Mouse (Mus musculus): ENCODE measurements around the gene Ap4m1. TPM values are rescaled to one million over a fixed set of nuclear protein-coding genes. Genes with fewer than 3 reads are reported as not detected.

The Ap4m1 gene
- total and polyA plus RNA-seq, 2 experiments from 2014 or later: 16.4 to 57.0 TPM

DNA sequence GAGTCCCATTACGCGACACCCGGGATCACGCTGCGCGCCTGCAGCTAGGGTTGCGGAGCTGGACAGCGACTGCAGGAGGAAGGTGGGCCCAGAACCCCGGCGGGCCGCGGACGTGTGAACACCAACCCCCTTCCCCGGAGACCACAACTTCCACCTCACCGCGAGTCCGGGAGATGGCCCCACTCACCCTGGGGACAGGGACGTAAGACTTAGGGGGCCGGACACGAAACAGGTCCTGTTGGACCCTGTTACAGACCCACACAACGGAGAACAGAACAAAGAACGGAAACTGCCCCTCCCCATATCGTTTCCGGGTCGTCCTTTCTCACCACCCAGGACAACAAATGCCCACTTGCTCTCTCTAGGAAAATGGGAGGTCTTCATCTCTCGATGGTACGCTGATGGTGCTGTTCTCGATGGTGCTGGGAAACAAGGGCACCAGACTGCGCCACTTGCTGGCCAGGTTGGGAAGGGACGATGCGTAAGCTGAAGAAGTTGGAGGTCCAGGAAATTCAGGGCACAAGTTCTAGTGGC, 16.3 kb upstream of the Ap4m1 start, which contains the start of gene Zfp113:
Zfp113 (minus strand) TSS at position 302 of the 534 bp plus-strand sequence.
- ATAC-seq: peak; percentile 99
- peak within 1 kb of the TSS; percentile 97 for H3K9ac ChIP-seq
- peak within 1 kb of the TSS; percentile 97 for H3K27ac ChIP-seq (ENCODE audit: low read depth, low read length)
- H3K4me3 ChIP-seq (ENCODE audit: low read depth, low read length): peak within 1 kb of the TSS; percentile 65
- peak; percentile 92 for TF ChIP-seq CTCF (IDR thresholded peaks at IDR 0.05; ENCODE audit: low read depth)
- H3K36me3 ChIP-seq (ENCODE audit: insufficient read depth): peaks cover 5% of the 10 kb centered on the region
- under 1% methylated on average over 31 of the region's 31 CpGs for WGBS
- H3K4me2 ChIP-seq (ENCODE audit: low read depth): peak within 1 kb of the TSS; percentile 69
- no peaks in the 10 kb centered on the region for H3K9me3 ChIP-seq (ENCODE audit: low read length)
- peak; percentile 94 for DNase-seq
- H3K27me3 ChIP-seq (ENCODE audit: insufficient read depth, low read length): no peaks in the 10 kb centered on the region
- H3K4me1 ChIP-seq (ENCODE audit: insufficient read depth): peaks cover 8% of the 10 kb centered on the region; the same call in 1 of the 2 replicates

- 62% methylated on average over 7 of the region's 7 CpGs for WGBS
- peaks cover 29% of the 10 kb centered on the region for H3K36me3 ChIP-seq (ENCODE audit: insufficient read depth)
- H3K4me2 ChIP-seq (ENCODE audit: low read depth): peak overlapping the region; percentile 65
- H3K9ac ChIP-seq: peak overlapping the region; percentile 69
- peak overlapping the region; percentile 57 for H3K4me3 ChIP-seq (ENCODE audit: low read depth, low read length)
- no peaks in the 10 kb centered on the region for H3K27me3 ChIP-seq (ENCODE audit: insufficient read depth, low read length)
- peak overlapping the region; percentile 66 for H3K27ac ChIP-seq (ENCODE audit: low read depth, low read length)
- ATAC-seq: no peak
- peaks cover 7% of the 10 kb centered on the region; the same call in 1 of the 2 replicates for H3K4me1 ChIP-seq (ENCODE audit: insufficient read depth)
- TF ChIP-seq CTCF (IDR thresholded peaks at IDR 0.05; ENCODE audit: low read depth): no peak
- DNase-seq: no peak
- no peaks in the 10 kb centered on the region for H3K9me3 ChIP-seq (ENCODE audit: low read length)
These were observed 11.5 kb upstream of the Ap4m1 start for GRCm38 (mm10) chr5:138160224-138160762.

DNA sequence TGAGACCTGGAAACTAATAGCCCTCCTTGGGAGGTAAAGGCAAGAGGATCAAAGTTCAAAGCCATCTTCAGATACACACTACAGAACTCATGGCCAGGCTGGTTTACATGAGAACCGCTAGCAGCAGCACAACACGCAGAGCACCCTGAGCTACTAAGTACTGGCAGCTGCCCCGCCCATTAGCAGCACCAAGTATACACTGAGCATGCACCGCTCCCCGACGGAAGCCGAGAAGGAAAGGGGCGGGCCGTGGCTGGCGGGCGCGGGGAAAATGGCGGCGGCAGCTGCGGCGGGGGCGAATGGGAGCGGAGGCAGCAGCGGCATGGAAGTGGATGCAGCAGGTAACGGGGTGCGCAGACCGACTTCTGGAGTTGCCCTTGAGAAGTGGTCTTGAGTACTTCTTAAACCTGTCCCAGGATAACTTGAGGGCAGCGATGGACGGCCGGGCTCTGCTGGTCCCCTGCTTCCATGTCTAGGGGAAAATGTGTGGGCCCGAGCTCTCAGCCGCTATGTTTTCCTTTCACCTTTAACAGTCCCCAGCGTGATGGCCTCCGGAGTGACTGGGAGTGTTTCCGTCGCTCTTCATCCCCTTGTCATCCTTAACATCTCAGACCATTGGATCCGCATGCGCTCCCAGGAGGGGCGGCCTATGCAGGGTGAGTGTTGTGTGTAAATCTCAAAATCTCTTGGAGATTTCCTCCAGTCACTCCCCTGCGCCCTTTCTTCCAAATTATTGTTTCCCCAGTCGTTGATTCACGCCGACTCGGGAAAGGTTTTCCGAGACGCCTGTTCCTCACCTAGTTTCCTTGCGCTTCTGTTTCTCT, 10.7 kb upstream of the Ap4m1 start, which contains the start of gene Cops6:
Cops6 (plus strand) TSS at position 230 of the 824 bp plus-strand sequence.
- ATAC-seq (peak; percentile 99), DNase-seq (peak; percentile 95)
- H3K27ac ChIP-seq (ENCODE audit: low read depth, low read length): peak within 1 kb of the TSS; percentile 66
- H3K36me3 ChIP-seq (ENCODE audit: insufficient read depth): peaks cover 36% of the 10 kb centered on the region
- H3K4me2 ChIP-seq (ENCODE audit: low read depth): peak within 1 kb of the TSS; percentile 65
- peak within 1 kb of the TSS; percentile 69 for H3K9ac ChIP-seq
- H3K9me3 ChIP-seq (ENCODE audit: low read length): no peaks in the 10 kb centered on the region
- H3K4me1 ChIP-seq (ENCODE audit: insufficient read depth): peaks cover 7% of the 10 kb centered on the region; the same call in 1 of the 2 replicates
- under 1% methylated on average over 42 of the region's 42 CpGs for WGBS
- peak within 1 kb of the TSS; percentile 57 for H3K4me3 ChIP-seq (ENCODE audit: low read depth, low read length)
- TF ChIP-seq CTCF (IDR thresholded peaks at IDR 0.05; ENCODE audit: low read depth): peak; percentile 19; the same call in 1 of the 2 replicates
- no peaks in the 10 kb centered on the region for H3K27me3 ChIP-seq (ENCODE audit: insufficient read depth, low read length)

- H3K4me3 ChIP-seq (ENCODE audit: low read depth, low read length): no peak overlapping the region
- no peak overlapping the region for H3K4me2 ChIP-seq (ENCODE audit: low read depth)
- no peak overlapping the region for H3K27ac ChIP-seq (ENCODE audit: low read depth, low read length)
- no peaks in the 10 kb centered on the region for H3K9me3 ChIP-seq (ENCODE audit: low read length)
- H3K27me3 ChIP-seq (ENCODE audit: insufficient read depth, low read length): no peaks in the 10 kb centered on the region
- H3K4me1 ChIP-seq (ENCODE audit: insufficient read depth): peaks cover 7% of the 10 kb centered on the region; the same call in 1 of the 2 replicates
- peaks cover 56% of the 10 kb centered on the region for H3K36me3 ChIP-seq (ENCODE audit: insufficient read depth)
- no peak overlapping the region for H3K9ac ChIP-seq
- ATAC-seq: no peak
- WGBS: 64% methylated on average over 6 of the region's 6 CpGs
- no peak for TF ChIP-seq CTCF (IDR thresholded peaks at IDR 0.05; ENCODE audit: low read depth)
- no peak for DNase-seq
These were observed 8.8 kb upstream of the Ap4m1 start for GRCm38 (mm10) chr5:138163046-138163445.

DNA sequence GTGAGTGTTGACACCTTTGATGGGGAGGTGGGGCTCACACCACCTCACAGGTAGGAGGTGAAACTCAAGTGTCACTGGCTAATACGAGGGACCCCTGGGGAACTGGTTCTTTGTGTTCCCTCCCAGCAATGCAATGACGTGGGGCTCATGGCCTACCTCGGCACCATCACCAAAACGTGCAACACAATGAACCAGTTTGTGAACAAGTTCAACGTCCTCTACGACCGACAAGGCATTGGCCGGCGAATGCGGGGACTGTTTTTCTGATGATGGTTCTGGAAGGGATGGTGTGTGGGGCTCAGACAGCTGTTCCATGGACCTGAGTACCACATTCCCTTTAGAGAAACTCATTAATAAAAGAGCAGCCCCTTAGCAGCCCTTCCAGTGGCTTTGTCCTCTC, 8.2 kb upstream of the Ap4m1 start:
- Histone ChIP-seq H3K27ac (ENCODE audit: low read depth, low read length) (no peak overlapping the region), H3K27me3 (ENCODE audit: insufficient read depth, low read length) (no peaks in the 10 kb centered on the region), H3K36me3 (ENCODE audit: insufficient read depth) (peaks cover 60% of the 10 kb centered on the region), H3K9ac (no peak overlapping the region), H3K9me3 (ENCODE audit: low read length) (no peaks in the 10 kb centered on the region), H3K4me2 (ENCODE audit: low read depth) (no peak overlapping the region), H3K4me1 (ENCODE audit: insufficient read depth) (peaks cover 7% of the 10 kb centered on the region; the same call in 1 of the 2 replicates), H3K4me3 (ENCODE audit: low read depth, low read length) (no peak overlapping the region)
- DNase-seq (no peak), ATAC-seq (no peak)
- WGBS: 57% methylated on average over 10 of the region's 10 CpGs
- TF ChIP-seq CTCF (IDR thresholded peaks at IDR 0.05; ENCODE audit: low read depth): no peak

DNA sequence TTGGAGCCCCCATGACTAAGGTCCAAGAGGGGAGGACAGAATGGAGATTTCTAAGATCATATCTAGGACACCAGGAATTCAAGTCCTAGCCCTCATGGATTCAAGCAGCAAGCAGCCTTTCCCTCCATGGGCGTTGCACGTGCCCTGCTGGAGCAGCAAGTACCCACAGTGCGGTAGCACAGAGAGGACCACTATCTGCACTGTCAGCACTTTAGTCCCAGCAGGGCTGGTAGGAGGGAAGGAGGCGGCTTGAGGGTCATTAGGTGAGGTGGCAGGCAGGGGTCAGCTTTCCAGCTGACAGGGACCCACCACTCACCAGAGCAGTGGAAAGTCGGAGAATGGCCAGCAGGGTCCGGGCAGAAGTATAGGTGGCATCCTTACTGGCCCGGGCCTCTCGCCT, 6.2 kb upstream of the Ap4m1 start:
- Histone ChIP-seq H3K4me2 (ENCODE audit: low read depth) (no peak overlapping the region), H3K9me3 (ENCODE audit: low read length) (no peaks in the 10 kb centered on the region), H3K27ac (ENCODE audit: low read depth, low read length) (no peak overlapping the region), H3K9ac (no peak overlapping the region), H3K27me3 (ENCODE audit: insufficient read depth, low read length) (no peaks in the 10 kb centered on the region), H3K4me1 (ENCODE audit: insufficient read depth) (peaks cover 12% of the 10 kb centered on the region; the same call in 1 of the 2 replicates), H3K36me3 (ENCODE audit: insufficient read depth) (peaks cover 60% of the 10 kb centered on the region), H3K4me3 (ENCODE audit: low read depth, low read length) (no peak overlapping the region)
- 78% methylated on average over 8 of the region's 8 CpGs for WGBS
- ATAC-seq (no peak), DNase-seq (no peak)
- TF ChIP-seq CTCF (IDR thresholded peaks at IDR 0.05; ENCODE audit: low read depth): no peak
